Mouse (Mus musculus) kidney, postnatal 0 days (tissue): ENCODE data around the gene Traf2. TPM values are rescaled to one million over a fixed set of nuclear protein-coding genes. Genes with fewer than 3 reads are reported as not detected.

Source experiments
- ATAC-seq: fragments of 200-750 bp; cut with Nextera tagmentation; replicated peaks from 2 replicates; pipeline ENCODE4 v1.8.0; 2017; ENCODE audit warnings: low read depth, moderate number of reproducible peaks, moderate TSS enrichment, moderate library complexity; ENCODE audit not compliant: low FRiP score
- DNase-seq: peaks from one replicate; pipeline ENCODE4 v3.0.0-alpha.2; 2016; ENCODE audit warnings: low spot score
- H3K27ac ChIP-seq: fragments of 300-500 bp; sonication (generic); 2 replicates; pipeline ENCODE4 v1.5.1; 2014; ENCODE audit warnings: mild to moderate bottlenecking
- H3K27me3 ChIP-seq: fragments of 300-500 bp; sonication (generic); 2 replicates; pipeline ENCODE4 v1.6.1; 2014; ENCODE audit warnings: low read length, mixed read lengths; ENCODE audit not compliant: insufficient read depth
- H3K36me3 ChIP-seq: fragments of 300-500 bp; sonication (generic); 2 replicates; pipeline ENCODE4 v1.6.1; 2014; ENCODE audit warnings: low read length, mixed read lengths; ENCODE audit not compliant: insufficient read depth
- H3K4me1 ChIP-seq: fragments of 300-500 bp; sonication (generic); replicated peaks from 2 replicates; pipeline ENCODE4 v1.6.1; 2014; ENCODE audit warnings: antibody characterized with exemption, low read length, mixed read lengths; ENCODE audit not compliant: insufficient read depth
- H3K4me2 ChIP-seq: fragments of 300-500 bp; sonication (generic); 2 replicates; pipeline ENCODE4 v1.6.1; 2014; ENCODE audit warnings: mild to moderate bottlenecking, low read length, moderate library complexity, mixed read lengths
- H3K4me3 ChIP-seq: fragments of 300-500 bp; sonication (generic); replicated peaks from 2 replicates; pipeline ENCODE4 v1.5.1; 2014; ENCODE audit warnings: low read depth, low read length
- H3K9ac ChIP-seq: fragments of 300-500 bp; sonication (generic); 2 replicates; pipeline ENCODE4 v1.6.1; 2014; ENCODE audit warnings: low read depth, low read length
- H3K9me3 ChIP-seq: fragments of 300-500 bp; sonication (generic); replicated peaks from 2 replicates; pipeline ENCODE4 v1.6.1; 2016; ENCODE audit warnings: low read length, inconsistent platforms, mixed read lengths
- CTCF ChIP-seq: IDR thresholded peaks from 2 replicates; pipeline ENCODE4 v1.5.1; 2016; ENCODE audit warnings: antibody characterized with exemption, low read depth, mild to moderate bottlenecking, moderate library complexity
- WGBS: fragments of 180-500 bp; shearing (Covaris S2); extraction: QIAGEN DNeasy Blood & Tissue Kit; methylation state at CpG from one replicate; pipeline ENCODE4 v1.1.7; 2014; 5-methylcytosine and 5-hydroxymethylcytosine counted together
- polyA plus RNA-seq: library from polyadenylated mRNA; unstranded; fragments of >200 nt; fragmentation: Nextera tagmentation; extraction: Ambion mirVana; gene quantifications from 2 replicates; pipeline ENCODE4 v1.2.1, GENCODE M21; 2015

Traf2 gene
- polyA plus RNA-seq, 1 experiment from 2014 or later, result 24.4 TPM

- H3K4me3 ChIP-seq, result no peak overlapping the region
- no peaks in the 10 kb centered on the region for H3K27me3 ChIP-seq
- 0 out of 2 replicates have a peak, but pooled peaks cover 3% of the 10 kb centered on the region for H3K4me1 ChIP-seq
- peak; percentile 66 for TF ChIP-seq CTCF
- WGBS, result 31% methylated on average over 5 of the region's 5 CpGs
- H3K9me3 ChIP-seq, result no peaks in the 10 kb centered on the region
- peaks cover 26% of the 10 kb centered on the region for H3K36me3 ChIP-seq
- no peak overlapping the region for H3K27ac ChIP-seq
- ATAC-seq (peak; percentile 68), DNase-seq (peak; percentile 67)
- no peak overlapping the region for H3K9ac ChIP-seq
- no peak overlapping the region for H3K4me2 ChIP-seq
These were observed 39.8 kb downstream of the Traf2 start for GRCm38 (mm10) chr2:25506964-25507363.

DNA sequence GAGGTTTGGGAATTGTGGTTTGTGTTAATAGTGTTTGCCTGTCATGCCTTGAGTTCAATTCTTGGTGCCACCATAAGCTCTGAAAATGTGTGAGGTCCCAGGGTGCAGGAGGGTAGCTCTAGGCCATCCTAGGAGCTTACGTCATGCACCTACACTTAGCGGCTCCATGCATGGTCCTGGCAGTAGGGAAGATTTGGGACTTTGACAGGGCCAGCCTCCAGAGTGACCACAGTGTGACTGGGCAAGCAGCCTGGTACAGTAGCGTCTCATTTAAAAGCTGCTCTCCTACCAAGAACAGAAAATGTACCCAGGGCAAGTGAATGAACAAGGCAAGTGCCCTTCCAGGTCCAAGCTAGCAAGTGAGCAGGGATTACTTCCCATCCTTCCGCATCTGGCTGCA lies 40.9 kb downstream of the Traf2 start:
- peaks cover 26% of the 10 kb centered on the region for H3K36me3 ChIP-seq
- no peak overlapping the region for H3K4me3 ChIP-seq
- DNase-seq (no peak), ATAC-seq (no peak)
- H3K27ac ChIP-seq, result no peak overlapping the region
- H3K4me1 ChIP-seq, result peaks cover 10% of the 10 kb centered on the region
- H3K9me3 ChIP-seq, result no peaks in the 10 kb centered on the region
- no peak overlapping the region for H3K9ac ChIP-seq
- 94% methylated on average over 4 of the region's 4 CpGs for WGBS
- no peaks in the 10 kb centered on the region for H3K27me3 ChIP-seq
- H3K4me2 ChIP-seq, result no peak overlapping the region
- no peak for TF ChIP-seq CTCF

DNA sequence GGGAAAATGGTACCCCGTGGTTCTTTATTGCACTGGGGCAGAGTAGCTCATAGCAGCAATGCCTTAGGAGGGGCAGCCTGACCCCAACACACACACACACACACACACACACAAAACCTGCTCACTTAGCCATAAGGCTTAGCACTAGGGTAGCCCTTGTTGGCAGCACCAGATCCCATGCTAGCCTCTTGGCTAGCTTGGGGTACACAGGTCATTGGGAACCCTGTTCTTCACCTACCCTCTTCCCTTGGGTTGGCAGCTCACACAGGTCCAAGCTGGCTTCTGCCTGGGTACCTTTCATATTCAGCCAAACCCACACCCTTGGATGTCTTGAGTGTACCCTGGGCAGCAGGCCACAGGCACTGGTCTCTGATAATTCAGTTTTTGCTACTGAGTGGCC lies 41.7 kb downstream of the Traf2 start:
- no peak overlapping the region for H3K9ac ChIP-seq
- H3K4me3 ChIP-seq, result no peak overlapping the region
- no peak for DNase-seq
- H3K4me1 ChIP-seq, result peaks cover 14% of the 10 kb centered on the region
- no peak for ATAC-seq
- H3K27ac ChIP-seq, result no peak overlapping the region
- no peak for TF ChIP-seq CTCF
- peaks cover 26% of the 10 kb centered on the region for H3K36me3 ChIP-seq
- no peaks in the 10 kb centered on the region for H3K27me3 ChIP-seq
- H3K4me2 ChIP-seq, result no peak overlapping the region
- 77% methylated on average over 1 of the region's 1 CpGs for WGBS
- H3K9me3 ChIP-seq, result no peaks in the 10 kb centered on the region

DNA sequence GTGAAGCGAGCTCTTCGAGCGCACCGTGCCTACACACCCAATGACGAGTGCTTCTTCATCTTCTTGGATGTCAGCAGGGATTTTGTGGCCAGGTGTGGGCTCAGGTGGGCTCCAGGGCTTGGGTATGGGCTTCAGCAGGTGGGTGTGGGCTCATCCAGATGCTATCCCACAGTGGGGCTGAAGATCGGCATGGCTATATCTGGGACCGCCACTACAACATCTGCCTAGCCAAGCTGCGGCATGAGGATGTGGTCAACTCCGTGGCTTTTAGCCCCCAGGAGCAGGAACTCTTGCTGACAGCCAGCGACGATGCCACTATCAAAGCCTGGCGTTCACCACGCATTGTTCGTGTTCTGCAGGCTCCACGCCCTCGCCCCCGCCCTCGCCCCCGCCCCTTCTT lies 42.2 kb downstream of the Traf2 start:
- Histone ChIP-seq H3K4me2 (no peak overlapping the region), H3K4me1 (peaks cover 15% of the 10 kb centered on the region), H3K27ac (no peak overlapping the region), H3K4me3 (no peak overlapping the region), H3K9me3 (no peaks in the 10 kb centered on the region), H3K27me3 (no peaks in the 10 kb centered on the region), H3K36me3 (peaks cover 26% of the 10 kb centered on the region), H3K9ac (no peak overlapping the region)
- DNase-seq (no peak), ATAC-seq (no peak)
- WGBS, result 96% methylated on average over 19 of the region's 19 CpGs
- TF ChIP-seq CTCF, result no peak

DNA sequence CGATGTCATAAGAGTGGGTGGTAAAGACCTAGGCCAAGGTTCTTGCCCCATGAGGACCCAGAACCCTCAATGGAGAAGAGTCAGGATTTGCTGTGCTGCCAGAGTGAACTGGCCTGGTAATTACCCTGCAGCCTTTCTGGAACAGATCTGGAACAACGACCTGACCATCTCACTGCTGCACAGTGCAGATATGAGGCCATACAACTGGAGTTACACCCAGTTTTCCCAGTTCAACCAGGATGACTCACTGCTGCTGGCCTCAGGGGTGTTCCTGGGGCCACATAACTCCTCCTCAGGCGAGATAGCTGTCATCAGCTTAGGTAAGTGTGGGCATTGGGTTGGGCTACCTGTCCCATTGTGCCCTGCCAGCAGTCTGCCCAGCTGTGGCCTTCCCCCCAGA lies 44.0 kb downstream of the Traf2 start:
- Histone ChIP-seq H3K4me2 (no peak overlapping the region), H3K9ac (no peak overlapping the region; the same call in 1 of the 2 replicates), H3K36me3 (peaks cover 26% of the 10 kb centered on the region), H3K9me3 (no peaks in the 10 kb centered on the region), H3K4me3 (no peak overlapping the region), H3K27me3 (no peaks in the 10 kb centered on the region), H3K27ac (no peak overlapping the region), H3K4me1 (peaks cover 15% of the 10 kb centered on the region)
- DNase-seq (no peak), ATAC-seq (no peak)
- WGBS, result 89% methylated on average over 3 of the region's 3 CpGs
- TF ChIP-seq CTCF, result no peak

GRCm38 (mm10) chr2:25501593-25502486 lies 44.9 kb downstream of the Traf2 start, which contains the start of gene C8g:
TSS of gene C8g (minus strand) at chr2:25501719.
- Histone ChIP-seq H3K27ac (peak within 1 kb of the TSS; percentile 76), H3K4me2 (peak within 1 kb of the TSS; percentile 75), H3K4me3 (peak within 1 kb of the TSS; percentile 55), H3K27me3 (no peaks in the 10 kb centered on the region), H3K4me1 (peaks cover 15% of the 10 kb centered on the region), H3K9me3 (no peaks in the 10 kb centered on the region), H3K9ac (peak within 1 kb of the TSS; percentile 63), H3K36me3 (peaks cover 26% of the 10 kb centered on the region)
- DNase-seq (no peak), ATAC-seq (no peak)
- no peak for TF ChIP-seq CTCF
- WGBS, result 74% methylated on average over 20 of the region's 20 CpGs
